Mouse (Mus musculus) spleen, adult 2 months (tissue): ENCODE measurements at regions not wholly inside any gene's neighbourhood (a gene's known extent, or its start where the extent isn't known, plus 50 kb on each side); places are given as distances from the start of the nearest gene placed in this dataset.

Experiments
- CTCF ChIP-seq: fragments of 200-500 bp; IDR thresholded peaks from 2 replicates; pipeline ENCODE4 v1.5.1; 2011; ENCODE audit warnings: mild to moderate bottlenecking, inconsistent platforms; ENCODE audit not compliant: insufficient read depth, insufficient read length, insufficient replicate concordance; ENCODE audit errors: extremely low read depth
- POLR2A ChIP-seq: fragments of 200-500 bp; IDR thresholded peaks from 2 replicates; pipeline ENCODE4 v1.6.1; 2011; ENCODE audit warnings: low read depth, low read length, inconsistent platforms

GRCm38 (mm10) chr12:71628340-71628738 lies 202.5 kb upstream of the Daam1 start:
- TF ChIP-seq CTCF (no peak), POLR2A (no peak)
